Mouse (Mus musculus) G1E (cell line): Measurements from ENCODE around the gene Rictor.

ENCODE experiments used
- CTCF ChIP-seq: IDR thresholded peaks from 2 replicates; pipeline ENCODE4 v1.5.1; 2012; ENCODE audit warnings: low read depth, low read length, inconsistent platforms, mixed read lengths
- GATA1 ChIP-seq: IDR thresholded peaks from 2 replicates; pipeline ENCODE4 v1.6.1; 2012; ENCODE audit warnings: borderline replicate concordance, low read length, inconsistent platforms, mixed read lengths

DNA sequence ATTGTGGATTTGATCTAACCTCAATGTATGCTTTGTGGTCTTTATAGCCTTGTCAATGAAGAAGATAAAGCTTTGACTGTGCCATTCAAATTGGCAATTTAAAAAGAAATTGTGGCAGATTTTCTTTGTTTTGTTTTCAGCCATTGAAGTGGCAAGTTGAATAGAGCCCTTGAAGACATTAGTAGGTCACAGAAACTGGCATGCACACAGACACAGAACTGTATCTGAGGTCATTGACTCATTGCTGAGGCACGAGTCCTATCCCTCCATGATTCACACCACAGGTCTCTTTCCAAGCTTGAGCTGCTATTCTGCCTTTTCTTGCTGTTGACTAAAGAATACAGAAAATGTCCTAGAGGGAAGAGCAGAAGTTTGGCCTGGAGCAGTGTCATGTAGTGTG lies 141.7 kb downstream of the Rictor start:
- TF ChIP-seq GATA1 (no peak), CTCF (no peak)
